Mouse (Mus musculus) midbrain, embryonic 14.5 days (tissue): ENCODE measurements at regions not wholly inside any gene's neighbourhood (a gene's known extent, or its start where the extent isn't known, plus 50 kb on each side); places are given as distances from the start of the nearest gene placed in this dataset.

ENCODE experiments used
- ATAC-seq: fragments of 200-750 bp; cut with Nextera tagmentation; 2 replicates; pipeline ENCODE4 v1.8.0; 2017; ENCODE audit warnings: moderate number of reproducible peaks, moderate library complexity; ENCODE audit not compliant: low FRiP score, low TSS enrichment
- DNase-seq: peaks from one replicate; pipeline ENCODE4 v3.0.0-alpha.2; 2015
- H3K27ac ChIP-seq: fragments of 300-500 bp; sonication (generic); replicated peaks from 2 replicates; pipeline ENCODE4 v1.5.1; 2014; ENCODE audit warnings: mild to moderate bottlenecking, low read depth, low read length, moderate library complexity
- H3K27me3 ChIP-seq: fragments of 300-500 bp; sonication (generic); 2 replicates; pipeline ENCODE4 v1.6.1; 2014; ENCODE audit warnings: low read length, control low read depth, mixed read lengths; ENCODE audit not compliant: control insufficient read depth, insufficient read depth
- H3K36me3 ChIP-seq: fragments of 300-500 bp; sonication (generic); 2 replicates; pipeline ENCODE4 v1.6.1; 2014; ENCODE audit warnings: low read length, control low read depth; ENCODE audit not compliant: control insufficient read depth, insufficient read depth
- H3K4me1 ChIP-seq: fragments of 300-500 bp; sonication (generic); 2 replicates; pipeline ENCODE4 v1.6.1; 2014; ENCODE audit warnings: mild to moderate bottlenecking, antibody characterized with exemption, low read length, control low read depth; ENCODE audit not compliant: control insufficient read depth, insufficient read depth
- H3K4me2 ChIP-seq: fragments of 300-500 bp; sonication (generic); 2 replicates; pipeline ENCODE4 v1.6.1; 2014; ENCODE audit warnings: mild to moderate bottlenecking, low read length, moderate library complexity
- H3K4me3 ChIP-seq: fragments of 300-500 bp; sonication (generic); replicated peaks from 2 replicates; pipeline ENCODE4 v1.5.1; 2014; ENCODE audit warnings: low read depth, low read length
- H3K9ac ChIP-seq: fragments of 300-500 bp; sonication (generic); replicated peaks from 2 replicates; pipeline ENCODE4 v1.6.1; 2014; ENCODE audit warnings: mild to moderate bottlenecking, low read length, moderate library complexity
- H3K9me3 ChIP-seq: fragments of 300-500 bp; sonication (generic); 2 replicates; pipeline ENCODE4 v1.6.1; 2016; ENCODE audit warnings: low read length, control low read depth, mixed read lengths; ENCODE audit not compliant: control insufficient read depth
- WGBS: fragments of 180-500 bp; shearing (Covaris S2); extraction: QIAGEN DNeasy Blood & Tissue Kit; methylation state at CpG from one replicate; pipeline ENCODE4 v1.1.7; 2014; 5-methylcytosine and 5-hydroxymethylcytosine counted together

DNA sequence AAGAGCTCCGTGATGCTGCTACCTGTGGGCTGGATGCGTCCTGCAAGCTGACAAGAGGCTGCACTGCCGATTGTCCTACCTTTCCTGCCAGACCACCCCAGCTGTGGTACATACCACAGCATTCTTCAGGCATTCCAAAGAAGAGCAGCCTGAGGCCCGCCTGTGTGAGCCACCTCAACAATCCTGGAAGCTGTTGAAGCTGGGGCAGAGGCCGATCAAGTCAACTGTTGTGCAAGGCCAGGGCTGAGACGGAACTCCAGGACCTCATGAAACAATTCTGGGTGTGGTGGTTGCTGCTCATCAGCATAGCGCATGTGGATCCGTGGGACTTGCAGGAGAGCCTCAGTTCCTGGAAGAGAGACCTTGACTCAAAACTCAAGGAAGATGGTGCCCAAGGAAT, 448.3 kb downstream of the Etnk1 start:
- DNase-seq = no peak
- ATAC-seq = no peak
- Histone ChIP-seq H3K4me1 (no peaks in the 10 kb centered on the region), H3K36me3 (no peaks in the 10 kb centered on the region), H3K9me3 (no peaks in the 10 kb centered on the region), H3K9ac (no peak overlapping the region), H3K27ac (no peak overlapping the region), H3K4me3 (no peak overlapping the region), H3K27me3 (no peaks in the 10 kb centered on the region), H3K4me2 (no peak overlapping the region)
- 86% methylated on average over 8 of the region's 8 CpGs for WGBS

DNA sequence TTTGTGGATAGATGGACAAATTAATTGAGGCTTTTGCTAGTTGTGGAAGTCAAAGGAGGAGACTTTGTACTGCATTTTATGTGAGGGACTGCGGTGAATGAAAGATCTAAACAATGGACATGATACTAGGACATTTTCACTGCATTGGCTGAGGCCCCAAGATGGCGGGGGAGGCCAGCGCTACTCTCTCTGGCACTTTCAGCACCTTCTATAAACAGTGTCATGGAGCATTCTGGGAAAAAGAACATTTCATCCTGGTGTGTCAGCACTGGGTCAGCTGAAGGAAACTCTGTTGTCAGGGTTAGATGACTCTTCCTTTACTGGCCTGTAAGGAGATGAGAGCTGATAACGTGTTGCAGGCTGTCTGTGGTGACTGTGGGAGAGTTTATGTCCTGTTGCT, 449.4 kb downstream of the Etnk1 start:
- Histone ChIP-seq H3K27ac (no peak overlapping the region), H3K27me3 (no peaks in the 10 kb centered on the region), H3K4me1 (no peaks in the 10 kb centered on the region), H3K4me3 (no peak overlapping the region), H3K4me2 (no peak overlapping the region), H3K9me3 (no peaks in the 10 kb centered on the region), H3K9ac (no peak overlapping the region), H3K36me3 (no peaks in the 10 kb centered on the region)
- ATAC-seq = no peak
- DNase-seq = no peak
- 96% methylated on average over 4 of the region's 4 CpGs for WGBS

DNA sequence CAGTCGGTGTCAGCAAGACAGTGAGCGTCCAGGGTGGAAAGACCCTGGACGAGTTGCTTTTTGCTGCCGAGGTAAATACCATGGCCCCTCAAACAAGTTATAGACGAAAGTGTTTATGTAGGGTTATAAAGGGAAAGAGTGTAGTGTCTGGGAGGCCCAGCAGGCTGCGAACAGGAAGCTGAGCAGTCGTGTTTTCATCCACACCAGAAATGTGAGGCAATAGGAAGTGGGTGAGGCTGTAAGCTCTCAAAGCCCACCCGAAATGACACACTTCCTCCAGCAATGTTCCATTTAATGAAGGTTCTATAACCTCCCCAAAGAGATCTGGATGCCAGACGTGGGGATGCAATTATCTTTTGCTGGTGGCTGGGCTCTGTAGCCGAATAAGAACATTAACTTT, 451.5 kb downstream of the Etnk1 start:
- H3K9me3 ChIP-seq = no peaks in the 10 kb centered on the region
- no peaks in the 10 kb centered on the region for H3K36me3 ChIP-seq
- WGBS = 75% methylated on average over 10 of the region's 10 CpGs
- H3K27me3 ChIP-seq = no peaks in the 10 kb centered on the region
- no peak for ATAC-seq
- no peak for DNase-seq
- no peak overlapping the region for H3K9ac ChIP-seq
- H3K4me1 ChIP-seq = no peaks in the 10 kb centered on the region
- no peak overlapping the region for H3K4me2 ChIP-seq
- H3K4me3 ChIP-seq = no peak overlapping the region
- no peak overlapping the region for H3K27ac ChIP-seq

DNA sequence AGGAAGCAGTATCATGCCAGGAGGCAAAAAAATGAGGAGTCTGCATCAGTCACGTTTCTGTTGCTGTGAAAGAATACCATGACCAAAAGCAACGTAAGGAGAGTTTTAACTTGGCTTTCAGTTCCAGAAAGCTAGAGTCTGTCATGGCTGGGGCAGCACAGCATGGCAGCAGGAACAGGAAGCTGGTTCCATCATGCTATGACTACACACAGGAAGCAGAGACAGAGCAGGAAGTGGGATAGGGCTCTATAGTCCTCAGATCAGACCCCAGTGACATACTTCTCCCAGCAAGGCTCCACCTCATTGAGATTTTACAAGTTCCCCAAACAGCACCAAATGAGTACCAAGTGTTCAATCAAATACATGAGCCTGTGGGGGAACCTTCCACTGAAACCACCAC, 453.6 kb downstream of the Etnk1 start:
- 81% methylated on average over 2 of the region's 2 CpGs for WGBS
- Histone ChIP-seq H3K27ac (no peak overlapping the region), H3K27me3 (no peaks in the 10 kb centered on the region), H3K9ac (no peak overlapping the region), H3K4me1 (no peaks in the 10 kb centered on the region), H3K4me2 (no peak overlapping the region), H3K4me3 (no peak overlapping the region), H3K9me3 (no peaks in the 10 kb centered on the region), H3K36me3 (no peaks in the 10 kb centered on the region)
- no peak for ATAC-seq
- no peak for DNase-seq

DNA sequence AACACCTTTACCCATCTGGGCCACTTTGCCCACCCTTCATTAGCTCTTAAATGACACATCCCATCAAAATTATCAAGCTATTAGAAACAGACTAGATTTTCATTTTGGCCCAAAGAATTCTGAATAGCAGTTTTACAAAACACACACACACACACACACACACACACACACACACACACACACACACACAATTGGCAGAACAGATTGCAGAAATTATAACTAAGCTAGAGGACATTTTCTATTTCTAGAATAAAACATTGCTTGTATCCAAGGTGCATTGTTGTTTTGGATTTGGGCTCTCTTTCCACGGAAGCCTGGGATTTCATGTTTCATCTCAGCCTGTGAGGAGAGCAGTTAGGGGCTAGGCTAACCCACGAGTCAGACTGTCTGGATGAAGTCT, 455.1 kb downstream of the Etnk1 start:
- Histone ChIP-seq H3K4me1 (no peaks in the 10 kb centered on the region), H3K36me3 (no peaks in the 10 kb centered on the region), H3K27me3 (no peaks in the 10 kb centered on the region), H3K9ac (no peak overlapping the region), H3K4me3 (no peak overlapping the region), H3K9me3 (no peaks in the 10 kb centered on the region), H3K4me2 (no peak overlapping the region), H3K27ac (no peak overlapping the region)
- no peak for ATAC-seq
- 74% methylated on average over 2 of the region's 2 CpGs for WGBS
- DNase-seq = no peak

DNA sequence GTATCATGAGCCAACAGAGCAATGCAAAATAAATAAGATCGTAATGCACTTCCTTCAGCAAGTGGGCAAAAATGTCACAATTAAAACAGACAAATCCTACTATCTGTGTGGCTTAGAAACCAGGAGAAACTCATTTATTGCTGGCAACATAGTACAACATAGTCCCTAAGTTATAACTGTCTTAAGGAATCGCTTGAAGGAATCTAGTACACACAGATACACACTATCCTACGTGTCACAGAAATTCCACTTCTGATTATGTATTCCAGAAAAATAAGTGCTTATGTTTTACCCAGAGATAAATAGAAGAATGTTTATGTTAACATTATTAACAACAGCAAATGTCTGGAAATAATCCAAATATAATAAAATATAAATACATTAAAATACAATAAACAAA, 457.9 kb downstream of the Etnk1 start:
- 91% methylated on average over 3 of the region's 3 CpGs for WGBS
- H3K4me1 ChIP-seq = no peaks in the 10 kb centered on the region
- DNase-seq (no peak), ATAC-seq (no peak)
- H3K9me3 ChIP-seq = no peaks in the 10 kb centered on the region
- H3K4me2 ChIP-seq = no peak overlapping the region
- no peak overlapping the region for H3K9ac ChIP-seq
- H3K4me3 ChIP-seq = no peak overlapping the region
- H3K27me3 ChIP-seq = no peaks in the 10 kb centered on the region
- no peak overlapping the region for H3K27ac ChIP-seq
- no peaks in the 10 kb centered on the region for H3K36me3 ChIP-seq

DNA sequence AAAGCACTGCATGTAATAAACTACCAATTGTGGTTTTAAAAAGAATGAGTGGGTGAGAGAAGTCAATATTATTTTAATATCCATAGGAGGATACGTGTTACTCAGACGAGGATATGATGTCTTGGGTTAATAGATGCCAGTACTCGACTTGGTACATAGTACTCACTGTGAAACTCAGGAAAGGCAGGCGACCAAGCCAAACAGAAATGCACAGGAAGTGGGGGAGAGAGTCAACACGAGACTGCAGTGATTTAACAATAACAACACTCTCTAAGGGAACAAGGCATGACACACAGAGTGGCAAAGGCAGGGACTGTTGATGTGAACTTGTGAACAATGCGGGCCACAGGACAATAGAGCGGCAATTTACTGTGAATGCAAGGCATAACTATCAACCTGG, 464.6 kb downstream of the Etnk1 start:
- no peak overlapping the region for H3K27ac ChIP-seq
- ATAC-seq = no peak
- no peak for DNase-seq
- H3K36me3 ChIP-seq = no peaks in the 10 kb centered on the region
- WGBS = 74% methylated on average over 7 of the region's 7 CpGs
- H3K27me3 ChIP-seq = no peaks in the 10 kb centered on the region
- no peaks in the 10 kb centered on the region for H3K9me3 ChIP-seq
- H3K4me3 ChIP-seq = no peak overlapping the region
- H3K9ac ChIP-seq = no peak overlapping the region
- no peaks in the 10 kb centered on the region for H3K4me1 ChIP-seq
- no peak overlapping the region for H3K4me2 ChIP-seq

DNA sequence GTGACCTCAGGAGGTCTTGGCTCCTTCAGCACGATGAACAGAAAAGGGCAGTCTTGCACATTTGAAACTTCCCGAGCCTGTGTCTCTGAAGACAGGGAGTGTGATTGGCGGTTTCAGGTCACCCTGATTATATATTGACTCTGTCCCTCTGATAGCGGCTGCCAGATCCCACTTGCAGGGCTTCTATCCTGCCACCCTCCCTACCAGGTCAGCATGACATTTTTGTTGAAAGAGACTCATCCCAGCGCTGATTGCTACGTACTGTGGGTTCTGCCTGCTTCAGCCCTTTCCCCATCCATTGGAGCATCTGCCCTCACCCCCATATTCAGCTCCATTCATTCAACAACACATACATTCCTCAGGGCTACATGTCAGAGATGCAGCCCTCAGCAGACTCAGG, 466.7 kb downstream of the Etnk1 start:
- Histone ChIP-seq H3K4me3 (no peak overlapping the region), H3K27ac (no peak overlapping the region), H3K27me3 (no peaks in the 10 kb centered on the region), H3K4me1 (no peaks in the 10 kb centered on the region), H3K9me3 (no peaks in the 10 kb centered on the region), H3K9ac (no peak overlapping the region), H3K4me2 (no peak overlapping the region), H3K36me3 (no peaks in the 10 kb centered on the region)
- DNase-seq = no peak
- no peak for ATAC-seq
- WGBS = 76% methylated on average over 6 of the region's 6 CpGs

DNA sequence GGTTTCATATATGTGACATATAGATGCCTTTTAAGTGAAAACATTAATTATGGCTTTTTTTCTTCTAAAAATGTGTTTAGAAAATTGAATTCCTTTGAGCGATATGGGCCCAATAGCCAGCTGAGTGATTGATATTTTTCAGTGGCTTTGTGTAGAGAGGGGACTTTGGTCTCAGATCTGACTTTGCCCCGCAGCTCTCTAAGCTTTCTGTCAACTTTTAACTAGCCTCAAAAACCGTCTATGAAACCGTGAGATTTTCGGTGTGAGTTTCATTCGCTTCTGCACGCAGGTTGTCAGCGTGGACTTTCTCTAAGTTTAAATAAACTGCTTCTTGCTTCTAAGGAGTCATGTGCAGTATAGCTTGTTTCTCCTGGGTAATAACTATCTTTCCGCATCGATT, 467.3 kb downstream of the Etnk1 start:
- ATAC-seq (no peak), DNase-seq (no peak)
- Histone ChIP-seq H3K27me3 (no peaks in the 10 kb centered on the region), H3K4me1 (no peaks in the 10 kb centered on the region), H3K9me3 (no peaks in the 10 kb centered on the region), H3K4me2 (no peak overlapping the region), H3K4me3 (no peak overlapping the region), H3K36me3 (no peaks in the 10 kb centered on the region), H3K9ac (no peak overlapping the region), H3K27ac (no peak overlapping the region)
- 86% methylated on average over 10 of the region's 10 CpGs for WGBS
